Mouse (Mus musculus) CH12.LX (cell line): Measurements from ENCODE around the gene Minos1. TPM values are rescaled to one million over a fixed set of nuclear protein-coding genes. Genes with fewer than 3 reads are reported as not detected.

Source experiments
- DNase-seq: peaks from one replicate; pipeline ENCODE4 v3.0.0-alpha.2; 2013; ENCODE audit errors: extremely low read depth
- H3K27ac ChIP-seq: 2 replicates; pipeline ENCODE4 v1.5.1; 2012; ENCODE audit warnings: low read depth, mild to moderate bottlenecking, control low read depth, moderate library complexity; ENCODE audit not compliant: insufficient read depth
- H3K27me3 ChIP-seq: replicated peaks from 2 replicates; pipeline ENCODE3; 2012; ENCODE audit warnings: inconsistent platforms
- H3K36me3 ChIP-seq, 2 experiments: replicated peaks in 1 of 2; 2 replicates each; pipeline versions ENCODE3 to v1.6.1; 2012; ENCODE audit warnings: inconsistent platforms in 1 of 2, low read length in 1 of 2, mild to moderate bottlenecking in 1 of 2, mixed read lengths in 1 of 2, moderate library complexity in 1 of 2; ENCODE audit not compliant: control insufficient read depth in 1 of 2, insufficient read depth in 1 of 2
- H3K4me1 ChIP-seq, 2 experiments: 2 replicates each; pipeline ENCODE4 v1.6.1; 2012; ENCODE audit warnings: inconsistent platforms in 1 of 2, moderate library complexity in 1 of 2; ENCODE audit not compliant: insufficient read depth in 2 of 2, control insufficient read depth in 1 of 2
- H3K4me2 ChIP-seq: 2 replicates; pipeline ENCODE4 v1.6.1; 2012; ENCODE audit warnings: low read depth, mild to moderate bottlenecking, control low read depth; ENCODE audit not compliant: poor library complexity, insufficient read depth, severe bottlenecking
- H3K4me3 ChIP-seq, 3 experiments: fragments of 150-350 bp in 1 of 3; sonication (generic) in 1 of 3; replicated peaks in 1 of 3; 2 replicates each; pipeline versions ENCODE3 to v1.5.1; 2011 to 2012; ENCODE audit warnings: low read depth in 2 of 3, low read length in 2 of 3, mild to moderate bottlenecking in 2 of 3, moderate library complexity in 2 of 3, control low read depth in 1 of 3, improper control_type of control experiment in 1 of 3, inconsistent platforms in 1 of 3, mixed read lengths in 1 of 3; ENCODE audit not compliant: poor library complexity in 1 of 3
- H3K79me2 ChIP-seq: replicated peaks from 2 replicates; pipeline ENCODE4 v1.6.1; 2012; ENCODE audit warnings: mild to moderate bottlenecking, moderate library complexity; ENCODE audit not compliant: control insufficient read depth, poor library complexity, insufficient read depth, severe bottlenecking; ENCODE audit errors: extremely low read depth
- H3K9ac ChIP-seq: 2 replicates; pipeline ENCODE4 v1.6.1; 2012; ENCODE audit warnings: low read depth, mild to moderate bottlenecking, control low read depth, moderate library complexity; ENCODE audit not compliant: insufficient read depth
- H3K9me3 ChIP-seq: replicated peaks from 2 replicates; pipeline ENCODE3; 2012; ENCODE audit warnings: low read length, inconsistent platforms, mixed read lengths
- CHD1 ChIP-seq: IDR thresholded peaks from 2 replicates; pipeline ENCODE4 v1.6.1; 2012; ENCODE audit warnings: low read depth, low read length, improper control_type of control experiment, inconsistent platforms
- CTCF ChIP-seq, 2 experiments: IDR thresholded peaks in 1 of 2; conservative IDR thresholded peaks in 1 of 2; 2 replicates each; pipeline ENCODE4 v1.5.1; 2011 to 2012; ENCODE audit warnings: low read depth in 2 of 2, low read length in 2 of 2, improper control_type of control experiment in 1 of 2, inconsistent platforms in 1 of 2, mild to moderate bottlenecking in 1 of 2, moderate library complexity in 1 of 2
- E2F4 ChIP-seq: IDR thresholded peaks from 2 replicates; pipeline ENCODE4 v1.6.1; 2011; ENCODE audit warnings: low read depth, low read length, improper control_type of control experiment; ENCODE audit not compliant: insufficient replicate concordance
- ELF1 ChIP-seq: IDR thresholded peaks from 2 replicates; pipeline ENCODE4 v1.6.1; 2014; ENCODE audit warnings: low read depth, mild to moderate bottlenecking, inconsistent platforms, low read length, improper control_type of control experiment
- ETS1 ChIP-seq: conservative IDR thresholded peaks from 2 replicates; pipeline ENCODE4 v1.6.1; 2012; ENCODE audit warnings: low read depth, mild to moderate bottlenecking, inconsistent platforms, low read length, improper control_type of control experiment, moderate library complexity
- GABPA ChIP-seq: IDR thresholded peaks from 2 replicates; pipeline ENCODE4 v1.6.1; 2012; ENCODE audit warnings: low read depth, low read length, improper control_type of control experiment, inconsistent platforms; ENCODE audit not compliant: insufficient replicate concordance
- JUND ChIP-seq: conservative IDR thresholded peaks from 2 replicates; pipeline ENCODE4 v1.6.1; 2011; ENCODE audit warnings: low read depth, low read length, improper control_type of control experiment
- MAFK ChIP-seq: IDR thresholded peaks from 2 replicates; pipeline ENCODE4 v1.6.1; 2011; ENCODE audit warnings: low read length, improper control_type of control experiment; ENCODE audit not compliant: insufficient replicate concordance
- MEF2A ChIP-seq: IDR thresholded peaks from 2 replicates; pipeline ENCODE4 v1.6.1; 2014; ENCODE audit warnings: low read depth, mild to moderate bottlenecking, inconsistent platforms, low read length, improper control_type of control experiment, borderline replicate concordance
- MYC ChIP-seq: IDR thresholded peaks from 2 replicates; pipeline ENCODE4 v1.6.1; 2011; ENCODE audit warnings: low read depth, mild to moderate bottlenecking, improper control_type of control experiment, low read length
- POLR2A ChIP-seq: IDR thresholded peaks from 2 replicates; pipeline ENCODE4 v1.6.1; 2011; ENCODE audit warnings: low read depth, mild to moderate bottlenecking, improper control_type of control experiment, low read length
- POLR2AphosphoS2 ChIP-seq: IDR thresholded peaks from 2 replicates; pipeline ENCODE4 v1.6.1; 2011; ENCODE audit warnings: low read depth, low read length, improper control_type of control experiment
- RAD21 ChIP-seq: IDR thresholded peaks from 2 replicates; pipeline ENCODE4 v1.6.1; 2011; ENCODE audit warnings: low read depth, mild to moderate bottlenecking, low read length, improper control_type of control experiment, moderate library complexity
- RCOR1 ChIP-seq: conservative IDR thresholded peaks from 2 replicates; pipeline ENCODE4 v1.6.1; 2012; ENCODE audit warnings: low read depth, mild to moderate bottlenecking, inconsistent platforms, low read length, improper control_type of control experiment
- SIN3A ChIP-seq: IDR thresholded peaks from 2 replicates; pipeline ENCODE4 v1.6.1; 2012; ENCODE audit warnings: low read length, improper control_type of control experiment, inconsistent platforms
- SMC3 ChIP-seq: IDR thresholded peaks from 2 replicates; pipeline ENCODE4 v1.6.1; 2011; ENCODE audit warnings: low read depth, low read length, improper control_type of control experiment
- TBP ChIP-seq: conservative IDR thresholded peaks from 2 replicates; pipeline ENCODE4 v1.6.1; 2011; ENCODE audit warnings: low read depth, low read length, improper control_type of control experiment
- UBTF ChIP-seq: IDR thresholded peaks from 2 replicates; pipeline ENCODE4 v1.6.1; 2012; ENCODE audit warnings: low read depth, mild to moderate bottlenecking, inconsistent platforms, low read length, improper control_type of control experiment, moderate library complexity
- USF1 ChIP-seq: IDR thresholded peaks from 2 replicates; pipeline ENCODE4 v1.6.1; 2014; ENCODE audit warnings: low read depth, mild to moderate bottlenecking, inconsistent platforms, low read length, improper control_type of control experiment
- ZKSCAN1 ChIP-seq: IDR thresholded peaks from 2 replicates; pipeline ENCODE4 v1.6.1; 2012; ENCODE audit warnings: low read depth, inconsistent platforms, low read length, improper control_type of control experiment, borderline replicate concordance
- ZMIZ1 ChIP-seq: IDR thresholded peaks from 2 replicates; pipeline ENCODE4 v1.6.1; 2012; ENCODE audit warnings: low read depth, mild to moderate bottlenecking, inconsistent platforms, low read length, improper control_type of control experiment
- dilution Hi-C: fragments of 300-500 bp; cut with MboI; formaldehyde crosslinking; loops from 2 replicates; pipeline ENCODE4 v1.14.3; 2020; ENCODE audit warnings: low sequenced_read_pairs; ENCODE audit not compliant: extremely low pct_unique_long_range_greater_than_20kb, extremely low pct_ligation_motif_present
- in situ Hi-C: fragments of 300-500 bp; cut with MboI; formaldehyde crosslinking; loops from 3 replicates; pipeline ENCODE4 v1.14.3; 2019; ENCODE audit warnings: low sequenced_read_pairs, low pct_ligation_motif_present, low pct_unique_long_range_greater_than_20kb, mixed read lengths
- polyA plus RNA-seq: library from polyadenylated mRNA; unstranded; fragments of >175 nt; gene quantifications from 2 replicates; pipeline ENCODE4 v1.2.1, GENCODE M21; 2012; ENCODE audit warnings: low read depth; ENCODE audit not compliant: insufficient read length
- total RNA-seq, 2 experiments: library from RNA; depleted of rRNA; stranded (reverse); fragments of 300-350 nt in 1 of 2; fragments of >200 nt in 1 of 2; gene quantifications; 2 replicates each; pipeline ENCODE4 v1.2.3; 2012 to 2014

Minos1 gene
- total and polyA plus RNA-seq, 3 experiments: 39.2 to 418 (median 151) TPM

DNA sequence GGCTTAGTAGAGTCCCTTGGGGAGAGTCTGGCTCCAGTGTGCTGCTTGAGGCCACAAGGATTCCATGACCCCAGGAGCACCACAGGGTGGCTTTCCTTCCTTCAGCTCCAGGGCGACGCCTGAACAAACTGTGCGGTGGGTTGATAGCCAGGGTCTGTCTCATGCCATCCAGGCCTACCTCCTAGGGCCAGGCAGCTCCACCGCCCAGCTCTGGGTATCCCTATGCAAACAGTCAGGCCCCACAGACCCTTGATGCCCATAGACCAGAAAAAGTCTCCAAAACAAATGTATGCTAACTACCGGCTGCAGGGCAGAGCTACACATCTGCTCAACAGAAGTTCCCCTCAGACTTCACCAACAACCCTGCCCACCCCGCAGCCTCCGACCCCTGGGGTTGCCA, 39.8 kb downstream of the Minos1 start:
- H3K4me2 ChIP-seq: no peak overlapping the region
- peaks cover 15% of the 10 kb centered on the region for H3K9me3 ChIP-seq
- dilution Hi-C loops: no loop called here

GRCm38 (mm10) chr4:139090303-139090940, 40.5 kb downstream of the Minos1 start:
- no peak for TF ChIP-seq ELF1
- TF ChIP-seq ETS1: no peak
- no peak for TF ChIP-seq MEF2A
- TF ChIP-seq USF1: no peak
- no peak for TF ChIP-seq ZKSCAN1
- TF ChIP-seq TBP: no peak
- TF ChIP-seq POLR2A: no peak
- TF ChIP-seq ZMIZ1: no peak
- TF ChIP-seq MAFK: no peak
- in situ Hi-C loops: no loop called here
- Histone ChIP-seq H3K9ac (no peak overlapping the region), H3K36me3 (no peaks in the 10 kb centered on the region), H3K9me3 (peaks cover 15% of the 10 kb centered on the region), H3K4me3 (no peak overlapping the region), H3K27ac (no peak overlapping the region), H3K4me1 (peaks cover 5 to 22% of the 10 kb centered on the region in 2 experiments; a peak in 3 of 4 replicates), H3K27me3 (no peaks in the 10 kb centered on the region), H3K79me2 (no peaks in the 10 kb centered on the region), H3K4me2 (no peak overlapping the region)
- DNase-seq: no peak
- dilution Hi-C loops: no loop called here

More for the DNA sequence above, 39.8 kb downstream of the Minos1 start:
- H3K27me3 ChIP-seq: no peaks in the 10 kb centered on the region
- H3K36me3 ChIP-seq: no peaks in the 10 kb centered on the region
- no peak overlapping the region for H3K4me3 ChIP-seq
- H3K4me1 ChIP-seq: peaks cover 5 to 22% of the 10 kb centered on the region in 2 experiments; a peak in 3 of 4 replicates
- DNase-seq: no peak
- H3K79me2 ChIP-seq: no peaks in the 10 kb centered on the region
- no peak overlapping the region for H3K9ac ChIP-seq
- in situ Hi-C loops: no loop called here
- TF ChIP-seq E2F4: no peak
- TF ChIP-seq UBTF: no peak
- no peak for TF ChIP-seq GABPA
- no peak for TF ChIP-seq POLR2AphosphoS2
- no peak for TF ChIP-seq TBP
- no peak for TF ChIP-seq RAD21
- no peak for TF ChIP-seq SMC3
- no peak for TF ChIP-seq CTCF (conservative IDR thresholded peaks at IDR 0.05 in 1 of 2, IDR thresholded peaks at IDR 0.05 in 1 of 2; ENCODE audit: low read depth in 2 of 2, low read length in 2 of 2)
- no peak for TF ChIP-seq CHD1
- no peak for TF ChIP-seq JUND
- TF ChIP-seq ELF1: no peak
- no peak for TF ChIP-seq SIN3A
- TF ChIP-seq RCOR1: no peak
- TF ChIP-seq POLR2A: no peak
- no peak for TF ChIP-seq MYC
- H3K27ac ChIP-seq: no peak overlapping the region
